Mouse (Mus musculus) lung, postnatal 10 days (tissue): ENCODE data around the gene Fnbp1.
A peak's percentile ranks its signal among the peaks of the same experiment; 100 is the strongest.

Source experiments
- DNase-seq: peaks from one replicate; pipeline ENCODE4 v3.0.0; 2021

Gene Fnbp1

DNA sequence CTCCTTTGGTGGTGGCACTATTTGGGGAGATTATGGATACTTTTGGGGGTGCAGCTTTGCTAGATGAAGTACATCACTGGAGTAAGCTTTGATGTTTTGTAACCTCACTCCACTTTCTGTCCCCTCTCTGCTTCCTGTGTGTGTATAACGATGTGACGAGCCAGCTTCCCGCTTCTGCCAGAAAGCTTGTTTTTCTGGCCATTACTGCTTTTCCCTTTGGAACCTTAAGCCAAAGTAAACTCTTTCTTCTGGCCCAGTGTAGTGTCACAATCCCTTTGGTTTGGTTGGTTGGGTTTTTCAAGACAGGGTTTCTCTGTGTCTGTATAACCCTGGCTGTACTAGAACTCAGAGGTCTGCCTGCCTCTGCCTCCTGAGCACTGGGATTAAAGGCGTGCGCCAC is 19.0 kb downstream of the Fnbp1 start:
- no peak for DNase-seq

DNA sequence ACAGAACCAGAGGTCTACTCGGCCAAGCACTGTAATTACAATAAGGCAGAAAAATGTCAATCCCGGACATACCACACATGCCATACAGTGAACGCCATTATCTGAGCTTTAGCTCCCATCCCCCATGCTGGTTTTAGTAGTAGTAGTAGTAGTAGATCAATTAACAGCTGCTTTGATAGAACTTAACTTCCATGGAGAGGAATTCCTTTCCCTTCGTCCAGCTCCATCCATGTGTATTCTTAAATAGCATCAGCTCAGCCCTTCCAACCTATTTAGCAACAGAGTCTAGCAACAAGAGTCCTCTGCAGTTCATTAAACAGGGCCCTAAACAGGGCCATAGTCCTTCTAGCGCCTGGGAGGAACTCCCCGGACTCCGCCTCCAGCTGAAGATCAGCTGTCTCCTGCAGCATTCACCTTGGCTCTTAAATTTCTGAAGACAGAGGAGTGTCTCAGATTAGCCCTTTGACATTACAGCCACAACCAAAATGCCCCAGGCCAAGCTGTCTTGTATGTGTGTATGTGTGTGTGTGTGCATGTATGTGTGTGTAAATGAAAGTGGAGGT is 20.6 kb downstream of the Fnbp1 start:
- no peak for DNase-seq

DNA sequence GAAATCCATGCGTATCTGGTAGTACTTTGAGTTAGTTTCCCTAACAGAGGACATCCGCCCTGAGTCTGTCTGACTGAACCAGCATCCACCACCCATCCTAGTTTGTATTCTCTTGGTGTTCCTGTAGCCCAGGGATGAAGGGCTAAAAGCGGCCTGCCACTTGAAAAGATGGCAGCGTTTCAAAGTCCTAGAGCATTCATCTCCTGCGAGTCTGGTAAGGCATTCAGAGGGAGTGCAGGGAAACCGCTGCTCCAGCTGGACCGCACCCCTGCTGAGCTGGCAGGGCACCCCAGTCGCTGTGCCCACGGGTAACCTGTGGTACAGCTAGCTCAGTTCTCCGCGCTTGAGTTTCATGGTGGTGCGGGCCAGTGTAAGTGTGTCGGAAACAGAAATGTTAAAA is 22.0 kb downstream of the Fnbp1 start:
- no peak for DNase-seq

DNA sequence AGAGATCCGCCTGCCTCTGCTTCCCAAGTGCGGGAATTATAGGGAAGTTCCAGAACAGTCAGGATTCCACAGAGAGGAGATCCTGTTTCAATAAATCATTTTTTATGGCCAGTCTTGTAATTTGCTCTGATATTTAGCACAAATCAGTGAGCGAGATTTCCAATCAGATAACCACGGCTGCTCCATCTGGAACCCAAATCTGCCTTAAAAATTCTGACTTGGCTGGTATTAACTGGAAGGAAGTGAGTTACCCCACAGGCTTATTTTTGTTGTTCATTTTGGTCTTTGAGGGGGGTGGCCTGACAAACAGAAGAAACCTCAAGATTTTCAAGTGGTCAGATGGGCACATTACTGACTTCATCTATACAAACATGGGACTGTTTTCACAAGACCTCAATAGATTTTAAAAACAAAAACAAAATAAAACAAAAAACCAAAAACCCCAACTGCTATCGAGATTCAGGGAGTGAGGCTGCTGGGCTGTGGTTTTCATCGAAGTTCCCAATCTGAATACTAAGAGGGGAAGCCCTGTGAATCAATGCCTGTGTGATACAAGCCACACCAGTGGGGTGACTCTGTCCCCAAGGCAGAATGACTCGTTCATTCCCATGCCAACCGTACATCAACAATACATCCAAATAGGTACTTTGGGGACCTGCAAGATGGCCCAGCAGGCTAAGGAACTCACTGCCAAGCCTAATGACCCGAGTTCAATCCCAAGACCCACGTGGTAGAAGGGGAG is 23.0 kb downstream of the Fnbp1 start:
- DNase-seq, result no peak

DNA sequence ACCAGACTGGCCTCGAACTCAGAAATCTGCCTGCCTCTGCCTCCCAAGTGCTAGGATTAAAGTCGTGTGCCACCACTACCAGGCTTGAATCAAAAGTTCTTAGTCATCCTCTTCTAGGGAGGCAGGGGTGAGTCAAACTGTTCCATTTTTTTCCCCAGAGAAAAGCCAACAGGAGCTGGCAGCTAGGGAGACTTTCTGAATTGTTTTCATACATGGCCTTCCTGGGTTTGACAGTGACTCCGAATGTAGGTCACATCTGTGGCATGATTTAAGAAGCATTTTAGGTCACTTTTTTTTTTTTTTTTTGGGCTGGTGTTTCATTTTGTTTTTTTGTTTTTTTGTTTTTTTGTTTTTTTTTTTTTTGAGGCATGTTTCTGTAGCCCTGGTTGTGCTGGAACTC is 23.6 kb downstream of the Fnbp1 start:
- DNase-seq, result no peak

DNA sequence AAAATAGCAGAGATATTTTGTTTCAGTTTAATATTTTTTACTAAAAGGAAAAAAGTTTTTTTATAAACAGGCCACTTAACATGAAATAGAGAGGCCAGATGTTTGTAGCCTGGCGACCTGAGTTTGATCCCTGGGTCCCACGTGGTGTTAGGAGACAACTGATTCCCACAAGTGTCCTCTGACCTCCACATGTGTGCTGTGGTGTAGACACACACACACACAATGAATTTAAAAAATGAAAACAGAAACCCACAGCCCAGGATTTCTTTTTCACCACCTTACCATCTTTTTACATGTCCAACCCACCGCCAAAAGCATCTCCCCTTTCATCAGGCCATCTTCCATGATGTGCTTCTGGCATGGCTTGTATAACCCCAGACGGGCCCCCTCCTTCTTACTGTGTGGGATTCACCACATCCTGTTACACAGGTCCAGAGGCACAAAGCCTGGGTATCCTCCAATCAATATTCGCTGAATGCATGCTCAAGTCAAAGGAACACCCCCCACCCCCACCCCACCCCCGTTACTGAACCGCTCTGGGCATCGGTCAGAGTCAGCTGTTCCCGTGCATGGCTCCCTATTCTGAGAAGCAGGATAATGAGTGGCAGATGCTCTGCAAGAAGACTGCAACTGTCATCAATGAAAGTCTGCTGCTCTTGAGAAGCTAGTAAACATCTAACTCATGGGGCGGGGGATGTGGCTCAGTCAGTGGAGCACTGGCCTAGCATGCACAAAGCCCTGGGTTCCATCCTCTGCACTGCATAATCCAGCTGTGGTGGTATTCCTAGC is 25.7 kb downstream of the Fnbp1 start:
- DNase-seq, result peak; percentile 37

DNA sequence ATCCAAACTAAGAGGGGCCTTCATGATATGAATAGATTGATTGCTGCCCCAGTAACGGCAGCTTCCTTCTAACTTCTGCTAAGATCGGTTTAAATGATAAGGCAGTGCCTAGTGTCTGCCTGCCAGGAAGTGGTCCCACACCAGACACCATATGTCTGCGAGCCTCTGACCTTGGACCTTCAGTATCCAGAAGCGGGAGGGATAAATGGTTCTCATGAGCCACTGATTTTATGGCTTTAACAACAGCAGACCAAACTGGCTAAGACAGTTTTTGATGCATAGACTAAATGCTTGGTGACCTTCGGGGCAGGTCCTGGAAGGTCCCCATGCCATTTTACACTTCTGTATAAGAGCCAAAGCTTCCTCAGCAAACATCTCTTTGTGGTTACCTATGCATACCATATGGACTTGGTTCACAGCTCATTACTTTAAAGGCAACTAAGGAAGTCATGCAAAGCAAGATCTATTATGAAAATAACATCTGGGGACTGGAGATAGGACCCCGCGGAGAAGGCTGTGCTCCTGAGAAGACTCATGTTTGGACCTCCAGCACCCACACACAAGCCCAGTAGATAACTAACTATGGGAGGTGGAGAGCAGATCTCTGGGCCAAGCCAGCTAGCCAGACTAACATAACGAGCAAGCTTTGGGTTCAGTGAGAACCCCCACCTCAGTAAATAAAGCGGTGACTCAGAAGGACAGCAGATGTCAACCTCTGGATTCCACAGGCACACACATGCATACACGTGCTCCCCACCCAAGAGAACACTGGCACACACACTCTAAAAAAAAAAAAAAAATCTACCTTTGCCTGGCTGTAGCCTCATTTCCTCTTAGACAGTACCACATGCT is 26.5 kb downstream of the Fnbp1 start:
- DNase-seq, result no peak

DNA sequence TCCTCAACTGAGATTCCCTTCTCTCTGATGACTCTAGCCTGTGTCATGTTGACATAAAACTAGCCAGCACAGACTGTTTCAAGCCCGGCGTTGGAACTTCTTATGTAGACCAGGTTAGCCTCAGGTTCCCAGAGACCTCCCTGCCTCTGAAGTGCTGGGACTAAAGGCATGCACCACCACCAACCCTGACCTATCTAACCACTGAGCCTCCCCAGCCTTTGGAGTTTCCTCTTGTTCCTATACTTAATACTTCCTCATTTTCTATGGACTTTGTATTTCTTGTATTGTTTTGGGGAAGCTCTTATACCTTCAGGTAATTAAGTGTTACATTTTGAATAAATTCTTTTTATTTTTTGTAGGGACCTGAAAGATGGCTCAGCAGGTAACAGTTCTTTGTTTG is 27.6 kb downstream of the Fnbp1 start:
- no peak for DNase-seq

DNA sequence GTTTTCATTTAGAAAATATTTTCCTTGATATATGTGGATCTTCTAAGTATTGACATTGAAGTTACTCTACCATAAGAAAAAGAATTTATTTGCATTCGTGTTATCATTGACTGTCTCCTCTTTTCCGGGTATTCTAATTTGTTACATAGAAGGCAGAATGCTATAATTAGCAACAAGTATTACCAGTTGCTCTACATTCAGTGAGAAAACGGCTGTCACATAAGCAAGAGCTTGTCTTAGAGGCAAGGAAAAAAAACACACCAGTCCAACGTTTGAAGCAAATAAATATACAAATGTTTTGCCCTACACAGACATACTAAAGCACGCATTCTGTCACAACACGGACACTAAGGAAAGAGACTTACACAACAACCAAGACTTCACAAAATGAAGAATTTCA is 30.1 kb downstream of the Fnbp1 start:
- no peak for DNase-seq

DNA sequence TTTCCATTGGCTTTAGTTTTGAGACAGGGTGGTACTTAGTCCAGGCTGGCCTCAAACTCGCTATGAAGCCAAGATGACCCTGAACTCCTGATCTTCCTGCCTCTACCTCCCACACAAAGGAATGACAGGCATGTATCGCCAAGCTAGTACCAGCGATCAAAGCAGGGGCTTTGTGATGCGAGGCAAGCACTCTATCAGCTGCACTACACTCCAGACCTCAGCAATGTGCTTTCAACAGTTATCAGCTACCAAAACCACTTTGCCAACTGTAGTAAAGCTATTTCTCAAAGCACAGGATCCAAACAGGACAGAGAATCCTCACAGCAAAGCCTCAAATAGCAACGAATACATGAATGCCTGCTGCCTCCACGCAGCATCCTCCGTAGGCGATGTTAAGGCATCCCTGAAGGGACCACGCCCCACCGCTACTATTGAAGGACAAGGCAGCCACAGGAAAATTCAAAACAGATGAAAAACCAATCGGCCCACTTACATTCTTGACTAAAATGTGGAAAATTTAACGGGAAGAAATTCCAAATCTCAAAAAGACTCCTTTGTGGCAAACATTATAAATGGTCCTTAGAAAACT is 31.8 kb downstream of the Fnbp1 start:
- no peak for DNase-seq

DNA sequence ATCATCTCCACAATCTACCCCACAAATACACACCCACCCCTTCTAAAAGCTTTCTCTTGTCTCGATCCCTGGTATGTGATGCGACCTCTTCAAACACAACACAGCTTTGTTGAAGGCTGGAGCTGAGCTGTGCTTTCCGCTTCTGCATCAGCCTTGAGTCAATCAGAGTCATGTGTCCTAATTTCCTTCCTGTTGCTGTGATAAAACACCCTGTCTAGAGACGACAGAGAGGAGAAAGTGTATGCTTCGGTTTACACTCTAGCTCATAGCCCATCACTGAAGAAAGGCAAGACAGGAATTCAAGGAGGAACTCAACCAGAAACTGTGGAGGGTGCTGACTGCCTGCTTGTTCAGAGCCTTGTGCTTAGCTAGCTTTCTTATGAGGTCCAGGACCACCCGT is 33.6 kb downstream of the Fnbp1 start:
- DNase-seq, result no peak

DNA sequence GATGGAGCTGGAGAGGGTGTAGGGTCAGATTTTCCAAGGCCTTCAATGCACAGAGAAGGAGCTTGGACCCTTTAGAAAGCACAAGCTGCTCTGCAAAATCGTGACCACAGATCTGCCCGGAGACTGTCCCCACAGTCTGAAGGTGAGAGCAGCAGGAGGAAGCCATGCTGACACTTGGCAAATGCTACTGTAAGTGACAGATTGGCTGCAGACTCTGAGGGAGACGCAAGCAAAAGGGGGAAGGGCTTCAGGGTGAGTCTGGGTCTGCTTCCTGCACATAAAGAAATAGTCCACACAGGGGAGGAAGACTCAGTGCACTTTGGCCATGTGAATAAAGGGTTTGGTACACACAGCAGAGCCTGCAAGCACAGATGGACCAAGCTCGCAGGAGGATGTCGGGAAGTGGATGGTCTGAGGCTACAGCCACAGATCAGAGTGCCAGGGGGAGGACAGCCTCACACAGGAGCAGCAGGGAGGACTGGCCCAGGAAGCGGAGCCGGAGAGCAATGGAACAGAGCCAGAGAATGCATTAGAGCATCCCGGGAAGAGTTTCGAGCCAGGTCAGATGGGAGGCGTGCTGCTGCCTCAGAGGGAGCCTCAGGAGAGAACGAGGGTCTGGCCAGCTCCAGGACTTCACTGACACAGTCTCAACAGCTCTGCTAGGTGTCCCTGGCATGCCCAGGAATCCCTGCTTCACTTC is 35.0 kb downstream of the Fnbp1 start:
- DNase-seq, result peak; percentile 64

DNA sequence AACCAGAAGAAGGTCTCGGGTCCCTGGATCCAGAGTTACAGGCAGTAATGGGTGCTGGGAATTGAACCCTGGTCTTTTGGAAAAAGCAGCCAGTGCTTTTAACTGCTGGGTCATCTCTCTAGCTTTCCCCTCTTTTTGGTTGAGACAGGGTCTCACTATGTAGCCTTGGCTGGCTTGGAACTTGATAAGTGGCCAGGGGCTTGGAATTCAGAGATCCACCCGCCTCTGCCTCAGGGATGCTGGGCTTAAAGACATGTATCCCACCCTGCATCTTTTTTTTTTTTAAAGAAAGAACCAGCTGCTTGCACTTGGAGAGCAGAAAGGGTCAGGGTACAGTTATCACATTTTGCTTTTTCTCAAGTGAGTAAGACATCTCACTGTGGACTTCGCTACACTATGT is 35.8 kb downstream of the Fnbp1 start:
- DNase-seq, result no peak

DNA sequence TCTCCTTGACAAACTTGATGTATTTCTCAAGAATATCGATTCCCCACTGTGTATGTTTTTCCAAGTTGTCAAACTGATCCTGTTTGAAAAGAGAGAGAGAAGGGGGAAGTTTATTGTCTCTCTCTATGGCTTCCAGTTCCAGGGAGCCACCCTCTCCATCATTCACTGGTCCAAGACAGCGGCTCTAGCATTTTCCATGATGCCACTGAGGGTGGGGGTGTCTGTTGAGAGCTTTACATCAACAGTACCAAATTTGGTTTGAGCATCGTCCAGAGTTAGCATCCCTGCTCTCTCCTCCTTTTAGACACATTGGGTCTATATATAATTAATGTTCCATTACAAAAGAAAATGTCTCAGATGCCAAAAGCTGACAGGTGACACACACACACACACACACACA is 36.5 kb downstream of the Fnbp1 start:
- DNase-seq, result peak; percentile 36

DNA sequence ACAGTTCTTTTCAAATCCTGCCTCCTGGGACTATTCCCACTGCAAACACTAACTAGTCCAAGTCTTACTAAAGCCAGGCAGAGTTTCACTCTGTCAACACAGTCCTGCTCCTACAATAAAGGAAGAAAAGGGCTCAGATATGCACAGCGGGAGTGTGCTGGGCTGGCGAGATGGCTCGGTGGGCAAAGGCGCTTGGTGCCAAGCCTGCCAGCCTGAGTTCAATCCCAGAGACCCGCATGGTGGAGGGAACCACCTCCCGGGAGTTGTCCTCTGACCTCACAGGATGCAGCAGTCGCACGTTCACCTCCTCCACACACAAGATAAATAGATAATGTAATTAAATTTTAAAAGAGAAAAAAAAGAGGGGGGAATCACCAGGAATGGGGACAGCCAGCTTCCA is 38.5 kb downstream of the Fnbp1 start:
- DNase-seq, result no peak

DNA sequence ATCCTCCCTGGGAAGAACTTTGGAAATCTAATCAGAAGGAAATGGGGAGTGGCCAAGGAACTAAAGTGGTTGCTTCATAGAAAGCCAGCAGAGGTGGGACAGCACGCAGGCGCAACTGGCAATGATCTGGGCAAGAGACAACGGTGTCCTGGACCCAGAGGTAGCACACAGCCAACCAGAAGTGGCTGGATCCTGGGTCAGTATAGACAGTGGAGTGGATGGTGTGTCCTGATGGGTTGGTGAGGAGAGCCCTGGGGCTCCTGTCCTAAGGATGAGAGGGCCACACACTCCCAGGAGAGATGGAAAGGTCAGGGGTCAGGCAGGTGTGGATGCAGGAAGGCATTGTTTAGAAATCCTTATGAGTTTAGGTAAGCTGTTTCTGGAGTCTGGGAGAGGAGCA is 40.5 kb downstream of the Fnbp1 start:
- no peak for DNase-seq

DNA sequence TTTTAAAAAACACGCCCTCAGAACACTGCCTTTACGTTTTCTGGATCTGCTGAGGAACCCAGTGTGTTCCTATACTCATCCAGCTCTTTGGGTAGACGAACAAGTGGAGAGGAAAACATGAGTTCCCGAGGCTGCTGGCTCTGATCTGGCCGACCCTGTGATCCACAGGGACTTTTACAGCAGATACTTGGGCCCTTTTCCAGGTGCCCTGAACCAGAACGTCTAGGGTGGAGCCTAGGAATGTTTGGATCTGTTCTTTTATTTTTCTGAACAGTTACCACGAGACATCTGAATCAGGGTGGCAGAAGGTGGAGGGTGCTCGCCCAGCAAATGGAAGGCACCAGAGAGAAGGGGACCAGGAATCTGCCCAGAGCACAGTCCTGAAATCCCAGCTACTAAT is 42.7 kb downstream of the Fnbp1 start:
- DNase-seq, result no peak

DNA sequence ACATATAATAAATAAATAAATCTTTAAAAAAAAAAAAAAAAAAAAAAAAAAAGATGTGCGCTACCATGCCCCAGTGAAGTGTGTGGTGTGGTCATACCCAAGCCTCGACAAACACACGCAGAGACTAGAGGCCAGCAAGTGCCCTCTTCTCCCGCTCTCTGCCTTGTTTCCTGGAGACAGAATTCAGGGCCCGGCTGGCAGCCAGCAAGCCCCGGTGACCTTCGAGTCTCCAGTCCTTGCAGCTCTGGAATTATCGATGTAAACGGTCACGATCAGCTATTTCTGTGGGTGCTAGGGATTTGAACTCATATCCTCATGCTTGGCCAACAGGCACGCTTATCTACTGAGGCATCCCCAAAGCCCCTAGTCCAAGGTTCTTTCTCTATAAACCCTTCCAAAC is 43.2 kb downstream of the Fnbp1 start:
- no peak for DNase-seq

DNA sequence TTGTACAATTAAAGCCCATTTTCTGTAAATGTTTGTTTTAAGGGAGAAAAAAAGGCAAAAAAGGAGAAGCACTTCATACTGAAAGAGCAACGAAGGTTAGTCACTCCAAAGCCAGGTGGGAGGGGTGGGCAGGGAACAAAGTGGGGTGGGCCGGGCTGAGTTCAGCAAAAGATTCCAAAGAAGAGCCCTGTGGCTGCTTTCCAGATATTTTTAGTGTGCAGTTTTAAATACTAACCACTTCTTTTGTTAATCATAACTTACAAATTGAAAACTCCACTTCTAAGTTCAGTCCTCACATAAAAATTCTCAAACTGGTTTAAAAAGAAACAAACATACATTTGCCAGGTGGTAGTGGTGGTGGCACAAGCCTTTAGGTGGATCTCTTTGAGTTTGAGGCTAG is 44.5 kb downstream of the Fnbp1 start:
- DNase-seq, result no peak

DNA sequence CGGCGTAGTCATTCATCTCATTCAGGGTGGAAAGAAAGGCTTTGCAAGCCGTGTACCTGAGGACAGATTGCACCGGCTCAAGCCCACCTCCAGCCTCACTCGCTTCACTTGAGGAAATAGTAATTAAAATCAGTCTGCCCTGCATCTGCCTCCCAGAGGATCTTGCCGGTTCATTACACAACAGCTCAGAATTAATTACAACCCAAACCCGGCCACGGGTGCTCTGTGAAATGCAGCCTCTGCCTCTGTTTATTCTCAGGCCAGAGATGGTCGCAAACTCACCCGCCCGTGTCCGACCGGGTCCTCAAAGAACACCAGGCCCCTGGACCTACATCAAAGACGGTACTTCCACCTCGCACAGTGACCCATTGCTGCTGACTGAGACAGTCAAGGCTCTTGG is 45.7 kb downstream of the Fnbp1 start:
- no peak for DNase-seq

DNA sequence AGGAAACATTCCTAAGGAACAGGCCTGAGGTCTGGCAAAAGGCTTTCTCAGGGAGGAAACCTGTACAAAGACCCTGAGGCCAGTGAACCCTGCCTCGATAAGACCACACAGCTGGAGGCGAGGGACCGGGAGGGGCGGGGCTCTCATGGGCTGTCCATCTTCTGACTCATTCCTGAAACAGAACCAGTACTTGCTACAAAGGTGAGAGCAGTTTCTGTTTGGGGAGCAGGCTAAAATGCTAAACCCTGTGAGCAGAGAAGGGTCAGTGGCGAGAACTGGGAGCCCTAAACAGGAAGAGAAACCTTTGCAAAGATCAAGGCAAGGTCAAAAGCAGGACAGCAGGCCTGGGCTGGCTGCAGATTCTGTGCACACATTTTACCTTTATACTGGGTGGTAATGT is 47.2 kb downstream of the Fnbp1 start:
- DNase-seq, result no peak

DNA sequence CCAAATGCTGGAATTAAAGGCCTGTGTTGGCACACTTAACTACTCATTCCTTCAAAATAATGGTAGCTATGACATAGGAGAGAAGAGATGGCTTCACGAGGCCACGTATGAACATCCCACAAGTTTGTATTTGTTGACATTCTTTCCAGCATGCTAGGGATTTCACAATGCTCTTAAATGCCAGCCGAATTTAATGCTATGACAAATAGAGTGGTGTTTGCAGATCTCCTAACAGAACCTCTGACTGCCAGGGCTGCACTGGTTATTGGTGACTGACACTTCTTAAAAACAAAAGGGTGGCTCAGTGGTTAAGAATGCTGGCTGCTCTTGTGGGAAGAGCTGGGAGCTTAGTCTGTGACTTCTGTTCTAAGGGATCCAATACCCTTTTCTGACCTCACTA is 48.9 kb downstream of the Fnbp1 start:
- no peak for DNase-seq
